Mouse (Mus musculus): ENCODE results near the gene Pla2g5. TPM values are rescaled to one million over a fixed set of nuclear protein-coding genes. Genes with fewer than 3 reads are reported as not detected.

The Pla2g5 gene
- total and polyA plus RNA-seq, 3 experiments: 14.7 to 32.7 (median 16.4) TPM

- Histone ChIP-seq H3K27me3 (ENCODE audit: insufficient read depth, low read length) (no peaks in the 10 kb centered on the region), H3K9me3 (replicated peaks) (peaks cover 51% of the 10 kb centered on the region), H3K4me1 (ENCODE audit: insufficient read depth, low read depth, low read length) (no peaks in the 10 kb centered on the region), H3K4me3 (ENCODE audit: low read depth, low read length) (no peak overlapping the region), H3K36me3 (replicated peaks) (peaks cover 52% of the 10 kb centered on the region)
- DNase-seq (ENCODE audit: low spot score) (no peak), ATAC-seq (ENCODE audit: extremely low read depth, insufficient number of reproducible peaks, low FRiP score, poor library complexity, severe bottlenecking) (no peak)
- TF ChIP-seq TAL1 (conservative IDR thresholded peaks at IDR 0.05; ENCODE audit: low read depth, low read length) (no peak), GATA1 (IDR thresholded peaks at IDR 0.05; ENCODE audit: borderline replicate concordance, low read length) (no peak)
Observed at GRCm38 (mm10) chr4:138816166-138816565, 47.1 kb downstream of the Pla2g5 start.

- Histone ChIP-seq H3K4me1 (ENCODE audit: insufficient read depth, low read depth, low read length) (no peaks in the 10 kb centered on the region), H3K4me3 (ENCODE audit: low read depth, low read length) (no peak overlapping the region), H3K9me3 (replicated peaks) (peaks cover 48% of the 10 kb centered on the region), H3K36me3 (replicated peaks) (peaks cover 48% of the 10 kb centered on the region), H3K27me3 (ENCODE audit: insufficient read depth, low read length) (no peaks in the 10 kb centered on the region; the same call in 1 of the 2 replicates)
- TF ChIP-seq TAL1 (conservative IDR thresholded peaks at IDR 0.05; ENCODE audit: low read depth, low read length) (no peak), CTCF (IDR thresholded peaks at IDR 0.05; ENCODE audit: low read depth, low read length) (no peak), GATA2 (IDR thresholded peaks at IDR 0.05; ENCODE audit: borderline replicate concordance, low read depth, low read length) (no peak), POLR2AphosphoS5 (IDR thresholded peaks at IDR 0.05; ENCODE audit: insufficient replicate concordance, low read depth, low read length) (no peak), GATA1 (IDR thresholded peaks at IDR 0.05; ENCODE audit: borderline replicate concordance, low read length) (no peak)
- ATAC-seq (ENCODE audit: extremely low read depth, insufficient number of reproducible peaks, low FRiP score, poor library complexity, severe bottlenecking) (no peak), DNase-seq (ENCODE audit: low spot score) (no peak)
Observed at GRCm38 (mm10) chr4:138806920-138807541, 56.3 kb downstream of the Pla2g5 start.

GRCm38 (mm10) chr4:138806160-138806559 lies 57.1 kb downstream of the Pla2g5 start:
- ATAC-seq (ENCODE audit: extremely low read depth, insufficient number of reproducible peaks, low FRiP score, poor library complexity, severe bottlenecking) (no peak), DNase-seq (ENCODE audit: low spot score) (no peak)
- TF ChIP-seq GATA2 (IDR thresholded peaks at IDR 0.05; ENCODE audit: borderline replicate concordance, low read depth, low read length) (no peak), CTCF (IDR thresholded peaks at IDR 0.05; ENCODE audit: low read depth, low read length) (no peak), POLR2AphosphoS5 (IDR thresholded peaks at IDR 0.05; ENCODE audit: insufficient replicate concordance, low read depth, low read length) (no peak), TAL1 (conservative IDR thresholded peaks at IDR 0.05; ENCODE audit: low read depth, low read length) (no peak), GATA1 (IDR thresholded peaks at IDR 0.05; ENCODE audit: borderline replicate concordance, low read length) (no peak)
- Histone ChIP-seq H3K4me1 (ENCODE audit: insufficient read depth, low read depth, low read length) (no peaks in the 10 kb centered on the region), H3K9me3 (replicated peaks) (peaks cover 41% of the 10 kb centered on the region), H3K4me3 (ENCODE audit: low read depth, low read length) (no peak overlapping the region), H3K36me3 (replicated peaks) (peaks cover 45% of the 10 kb centered on the region), H3K27me3 (ENCODE audit: insufficient read depth, low read length) (no peaks in the 10 kb centered on the region; the same call in 1 of the 2 replicates)

- Histone ChIP-seq H3K27me3 (ENCODE audit: insufficient read depth, low read length) (no peaks in the 10 kb centered on the region; the same call in 1 of the 2 replicates), H3K4me3 (ENCODE audit: low read depth, low read length) (no peak overlapping the region), H3K9me3 (replicated peaks) (peaks cover 40% of the 10 kb centered on the region), H3K4me1 (ENCODE audit: insufficient read depth, low read depth, low read length) (no peaks in the 10 kb centered on the region), H3K36me3 (replicated peaks) (peaks cover 50% of the 10 kb centered on the region)
- no peak for ATAC-seq (ENCODE audit: extremely low read depth, insufficient number of reproducible peaks, low FRiP score, poor library complexity, severe bottlenecking)
- no peak for TF ChIP-seq TAL1 (conservative IDR thresholded peaks at IDR 0.05; ENCODE audit: low read depth, low read length)
- TF ChIP-seq POLR2AphosphoS5 (IDR thresholded peaks at IDR 0.05; ENCODE audit: insufficient replicate concordance, low read depth, low read length): no peak
- TF ChIP-seq CTCF (IDR thresholded peaks at IDR 0.05; ENCODE audit: low read depth, low read length): no peak
- no peak for TF ChIP-seq GATA1 (IDR thresholded peaks at IDR 0.05; ENCODE audit: borderline replicate concordance, low read length)
- no peak for TF ChIP-seq GATA2 (IDR thresholded peaks at IDR 0.05; ENCODE audit: borderline replicate concordance, low read depth, low read length)
- DNase-seq (ENCODE audit: low spot score): no peak
Observed at GRCm38 (mm10) chr4:138805248-138805647, 58.0 kb downstream of the Pla2g5 start.

- no peak for TF ChIP-seq GATA1 (IDR thresholded peaks at IDR 0.05; ENCODE audit: borderline replicate concordance, low read length)
- TF ChIP-seq TAL1 (conservative IDR thresholded peaks at IDR 0.05; ENCODE audit: low read depth, low read length): no peak
- TF ChIP-seq CTCF (IDR thresholded peaks at IDR 0.05; ENCODE audit: low read depth, low read length): no peak
- no peak for TF ChIP-seq POLR2AphosphoS5 (IDR thresholded peaks at IDR 0.05; ENCODE audit: insufficient replicate concordance, low read depth, low read length)
- no peak for TF ChIP-seq GATA2 (IDR thresholded peaks at IDR 0.05; ENCODE audit: borderline replicate concordance, low read depth, low read length)
- H3K4me3 ChIP-seq (ENCODE audit: low read depth, low read length): no peak overlapping the region
- DNase-seq (ENCODE audit: low spot score) (no peak), ATAC-seq (ENCODE audit: extremely low read depth, insufficient number of reproducible peaks, low FRiP score, poor library complexity, severe bottlenecking) (no peak)
- H3K36me3 ChIP-seq (replicated peaks): peaks cover 39% of the 10 kb centered on the region
- H3K27me3 ChIP-seq (ENCODE audit: insufficient read depth, low read length): no peaks in the 10 kb centered on the region; the same call in 1 of the 2 replicates
- no peaks in the 10 kb centered on the region for H3K4me1 ChIP-seq (ENCODE audit: insufficient read depth, low read depth, low read length)
- H3K9me3 ChIP-seq (replicated peaks): peaks cover 35% of the 10 kb centered on the region
Observed at GRCm38 (mm10) chr4:138802917-138803316, 60.4 kb downstream of the Pla2g5 start.

- H3K27me3 ChIP-seq (ENCODE audit: insufficient read depth, low read length): no peaks in the 10 kb centered on the region
- H3K4me1 ChIP-seq (ENCODE audit: insufficient read depth, low read depth, low read length): peaks cover 3% of the 10 kb centered on the region; the same call in 1 of the 2 replicates
- no peak overlapping the region for H3K4me3 ChIP-seq (ENCODE audit: low read depth, low read length)
- peaks cover 33% of the 10 kb centered on the region for H3K36me3 ChIP-seq (replicated peaks)
- DNase-seq (ENCODE audit: low spot score) (no peak), ATAC-seq (ENCODE audit: extremely low read depth, insufficient number of reproducible peaks, low FRiP score, poor library complexity, severe bottlenecking) (no peak)
- peaks cover 34% of the 10 kb centered on the region for H3K9me3 ChIP-seq (replicated peaks)
- TF ChIP-seq GATA2 (IDR thresholded peaks at IDR 0.05; ENCODE audit: borderline replicate concordance, low read depth, low read length): no peak
- TF ChIP-seq POLR2AphosphoS5 (IDR thresholded peaks at IDR 0.05; ENCODE audit: insufficient replicate concordance, low read depth, low read length): no peak
- no peak for TF ChIP-seq GATA1 (IDR thresholded peaks at IDR 0.05; ENCODE audit: borderline replicate concordance, low read length)
- no peak for TF ChIP-seq TAL1 (conservative IDR thresholded peaks at IDR 0.05; ENCODE audit: low read depth, low read length)
- no peak for TF ChIP-seq CTCF (IDR thresholded peaks at IDR 0.05; ENCODE audit: low read depth, low read length)
Observed at GRCm38 (mm10) chr4:138801631-138802030, 61.7 kb downstream of the Pla2g5 start.

All from G1E (cell line).